Mouse (Mus musculus): ENCODE data around the gene Kank1.

Gene Kank1

DNA sequence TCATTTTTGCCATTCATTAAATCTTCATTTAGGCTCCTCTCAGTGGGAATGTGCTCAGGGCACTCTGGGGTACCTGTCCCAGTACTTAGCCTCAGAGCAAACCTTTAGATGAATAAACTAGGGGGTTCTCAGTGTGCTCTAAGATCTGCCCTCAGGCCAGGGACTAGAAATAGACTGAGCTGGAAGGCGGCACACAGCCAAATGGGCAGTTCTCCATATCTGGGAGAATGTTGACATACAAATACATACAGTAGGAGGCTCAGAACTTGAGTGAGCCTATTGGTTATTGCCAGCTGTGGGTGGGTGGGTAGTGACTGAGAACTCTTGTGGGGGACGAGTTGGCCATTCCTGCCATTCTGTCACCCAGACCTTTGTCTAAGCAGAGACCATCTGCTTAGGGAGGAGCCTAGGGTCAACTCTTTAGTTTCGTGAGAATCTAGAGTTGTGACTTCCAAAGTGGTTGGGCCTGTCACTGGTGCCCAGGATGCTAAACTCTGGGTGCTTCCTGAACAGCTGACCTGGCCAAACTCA, 14.9 kb downstream of the Kank1 start:
- DNase-seq (ENCODE audit: low spot score in 2 of 2) = no peak

DNA sequence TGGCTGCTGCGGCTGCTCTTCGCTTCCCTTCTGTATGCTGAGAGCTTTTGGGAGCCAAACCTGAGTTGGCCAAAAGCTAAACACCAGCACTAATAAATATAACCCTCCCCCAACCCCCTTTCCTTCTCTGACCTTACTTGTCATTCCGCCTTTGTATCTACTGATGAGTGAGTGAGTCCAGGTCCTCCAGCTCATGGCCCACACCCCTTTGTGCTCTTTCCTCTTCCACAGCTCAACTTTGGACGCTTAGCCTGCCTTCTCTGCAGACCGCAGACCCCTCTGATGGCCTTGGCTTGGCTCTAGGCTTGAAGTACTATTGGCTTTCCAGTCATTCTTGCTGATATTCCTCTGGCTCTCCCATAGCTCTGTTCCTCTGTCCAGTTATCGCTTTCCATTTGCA, 16.4 kb downstream of the Kank1 start:
- DNase-seq (ENCODE audit: low spot score in 2 of 2) = no peak

DNA sequence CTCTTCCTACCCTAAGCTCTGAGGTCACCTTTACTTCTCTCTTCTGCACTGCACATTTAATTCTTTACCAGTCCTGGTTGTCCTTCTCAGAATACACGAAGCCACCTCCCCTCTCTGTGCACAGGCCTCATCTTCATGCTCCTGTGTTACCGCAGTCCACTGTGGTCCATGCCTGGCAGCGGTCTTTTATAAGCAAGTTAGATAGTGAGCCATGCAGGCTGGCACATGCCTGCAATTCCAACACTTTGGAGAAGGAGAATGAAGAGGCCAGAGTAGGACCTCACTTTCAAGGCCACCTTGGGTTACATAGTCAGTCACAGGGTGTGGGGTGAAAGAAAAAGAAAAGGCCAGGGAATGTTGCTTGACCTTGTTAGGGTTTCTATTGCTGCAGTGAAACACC, 16.9 kb downstream of the Kank1 start:
- DNase-seq (ENCODE audit: low spot score in 2 of 2) = no peak

DNA sequence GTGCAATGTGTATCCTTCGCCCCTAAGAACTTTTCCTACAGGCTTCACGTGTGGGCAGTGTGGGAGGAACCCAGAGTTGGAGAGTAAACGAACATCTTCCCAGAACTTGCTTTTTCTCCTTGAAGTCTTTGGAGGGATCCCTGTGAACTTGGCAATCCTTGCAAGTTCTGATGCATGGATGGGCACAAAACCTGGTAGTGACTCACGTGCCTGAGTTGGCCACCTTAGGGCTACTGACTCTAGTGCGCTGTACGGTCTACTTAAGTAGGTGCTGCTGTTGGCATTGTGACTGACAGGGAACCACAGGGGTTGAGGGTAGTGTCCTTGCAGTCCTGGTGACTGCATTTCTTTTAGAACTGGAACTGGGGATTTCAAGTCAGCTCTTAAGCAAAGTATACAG, 21.5 kb downstream of the Kank1 start:
- DNase-seq (ENCODE audit: low spot score in 2 of 2) = no peak

DNA sequence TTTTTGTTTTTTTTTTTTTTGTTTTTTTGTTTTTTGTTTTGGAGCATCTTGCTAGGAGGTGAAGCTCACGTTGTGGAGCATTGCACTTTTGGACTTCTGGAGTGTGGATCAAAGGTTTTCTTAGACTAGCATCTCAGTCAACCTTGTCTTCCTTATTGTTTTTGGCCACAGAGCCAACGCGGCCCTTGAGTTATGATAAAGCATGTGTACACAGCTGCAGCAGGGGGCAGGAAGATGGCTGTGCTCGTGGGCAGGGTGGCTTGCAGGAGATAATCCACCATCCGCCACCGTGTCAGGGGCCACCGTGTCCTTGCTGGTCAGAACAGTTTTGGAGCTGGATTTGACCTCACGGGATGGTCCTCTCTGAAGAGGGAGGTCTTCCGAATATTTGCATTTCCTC, 29.4 kb downstream of the Kank1 start:
- no peak for DNase-seq (ENCODE audit: low spot score in 2 of 2)

DNA sequence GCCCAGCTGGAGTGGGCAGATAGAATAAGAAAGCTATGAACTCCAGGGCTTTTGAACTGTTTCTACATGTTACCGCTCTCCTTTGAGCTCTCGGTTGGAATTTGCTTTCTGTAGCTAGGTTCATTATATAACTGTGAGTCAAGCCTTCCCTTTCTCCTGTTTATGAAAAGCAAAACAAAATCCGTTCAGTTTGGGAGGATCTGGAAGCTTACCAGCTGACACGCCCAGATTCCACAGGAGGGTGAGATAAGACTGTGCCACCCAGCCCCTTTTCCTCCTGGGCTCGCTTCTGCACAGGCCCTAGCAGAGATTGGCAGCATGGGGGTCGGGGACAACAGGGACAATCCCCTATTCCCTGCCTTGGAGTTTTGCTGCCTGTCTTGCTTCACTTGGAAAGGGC, 30.5 kb downstream of the Kank1 start:
- DNase-seq (ENCODE audit: low spot score in 2 of 2) = peak; percentile 9 to 37

DNA sequence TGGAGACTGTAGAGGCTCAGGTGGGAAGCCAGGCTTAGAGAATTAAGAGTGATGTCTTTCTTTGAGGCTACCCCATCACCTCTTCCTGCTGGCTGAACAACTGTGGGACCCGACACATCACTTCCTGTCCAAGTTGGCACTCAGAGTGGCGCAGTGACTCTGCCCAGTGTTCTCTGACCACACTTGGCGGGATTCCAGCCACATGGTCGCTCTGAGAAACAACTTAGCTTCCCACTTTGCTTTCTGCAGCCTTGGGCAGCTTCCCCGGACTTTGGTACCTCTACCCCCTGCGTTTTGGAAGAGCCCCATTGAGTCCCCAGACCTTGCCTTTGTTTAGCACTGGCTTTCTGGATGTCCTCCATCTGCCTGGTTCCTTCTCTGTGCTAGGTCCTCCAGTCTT, 31.8 kb downstream of the Kank1 start:
- DNase-seq (ENCODE audit: low spot score in 2 of 2) = no peak

DNA sequence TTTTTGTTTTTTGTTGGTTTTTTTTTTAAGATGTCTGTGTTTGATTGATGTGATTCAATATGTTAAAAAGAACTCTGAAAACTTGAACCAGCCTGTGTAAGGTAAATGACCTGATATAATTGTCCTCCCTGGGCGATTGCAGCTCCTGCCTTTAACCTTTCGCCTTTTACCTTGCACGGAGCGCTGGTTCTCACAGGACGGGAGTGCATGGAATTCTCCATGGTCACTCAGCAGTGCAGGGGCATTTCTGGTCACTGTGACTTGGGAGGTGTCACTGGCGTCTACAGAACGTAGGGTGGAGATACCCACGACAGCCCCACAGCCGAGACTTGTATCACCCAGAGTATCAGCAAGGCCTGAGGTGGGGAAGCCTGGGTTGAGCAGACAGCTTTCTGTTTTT, 34.8 kb downstream of the Kank1 start:
- DNase-seq (ENCODE audit: low spot score in 2 of 2) = no peak

DNA sequence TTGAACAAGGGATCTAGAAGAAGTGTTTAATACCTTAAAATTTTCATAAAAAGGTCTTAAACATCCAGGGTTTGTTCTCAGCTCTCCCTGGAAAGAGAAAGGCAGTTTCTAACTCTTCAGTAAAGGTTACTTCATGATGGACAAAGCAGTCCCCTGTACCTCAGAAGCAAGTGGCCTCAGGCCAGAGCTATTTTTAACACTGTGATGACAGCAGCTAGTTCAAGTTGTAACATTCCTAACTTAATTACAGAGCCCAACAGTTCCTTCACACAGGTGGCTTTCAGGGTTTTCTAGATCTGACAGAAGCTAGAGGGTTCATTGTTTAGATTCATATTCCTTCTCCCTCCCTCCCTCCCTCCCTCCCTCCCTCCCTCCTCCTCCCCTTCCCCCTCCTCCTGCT, 36.4 kb downstream of the Kank1 start:
- no peak for DNase-seq (ENCODE audit: low spot score in 2 of 2)

DNA sequence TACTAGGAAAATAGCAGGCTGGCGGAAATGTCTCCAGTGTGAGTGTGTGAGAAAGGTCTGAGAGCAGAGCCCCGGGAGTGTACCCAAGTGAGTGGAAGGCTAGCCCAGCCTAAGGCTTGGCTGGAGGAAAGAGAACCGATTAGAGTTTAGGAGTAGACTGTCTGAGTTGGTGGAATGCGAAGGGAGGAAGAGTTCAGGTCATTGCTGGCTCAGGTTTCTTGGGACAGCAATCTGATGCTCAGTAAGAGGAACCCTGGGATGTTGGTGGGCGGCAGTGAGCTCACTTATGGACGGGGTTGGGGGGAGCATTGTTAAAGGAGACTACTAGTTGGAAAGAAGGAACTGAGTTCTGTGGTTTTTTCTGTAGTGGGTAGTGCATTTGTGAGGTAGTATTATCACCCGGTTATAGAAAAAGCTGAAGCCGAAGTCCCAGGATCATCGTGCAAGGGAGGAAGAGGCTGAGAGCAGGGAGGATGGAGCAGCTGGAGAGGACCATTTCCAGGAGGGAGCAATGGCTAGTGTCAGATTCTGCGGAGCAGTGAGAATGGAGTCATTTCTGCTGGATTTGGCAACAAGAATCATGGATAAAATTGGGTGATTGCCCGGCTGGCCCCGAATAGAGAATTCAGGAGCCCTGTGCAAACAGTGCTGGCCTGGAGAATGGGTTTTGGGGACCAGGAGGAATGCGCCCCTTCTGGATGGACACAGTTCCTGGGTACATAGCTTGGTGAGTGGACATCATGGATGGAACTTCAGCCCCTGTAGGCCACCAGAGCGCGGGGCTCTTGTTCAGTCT, 40.0 kb downstream of the Kank1 start:
- DNase-seq (ENCODE audit: low spot score in 2 of 2) = no peak

DNA sequence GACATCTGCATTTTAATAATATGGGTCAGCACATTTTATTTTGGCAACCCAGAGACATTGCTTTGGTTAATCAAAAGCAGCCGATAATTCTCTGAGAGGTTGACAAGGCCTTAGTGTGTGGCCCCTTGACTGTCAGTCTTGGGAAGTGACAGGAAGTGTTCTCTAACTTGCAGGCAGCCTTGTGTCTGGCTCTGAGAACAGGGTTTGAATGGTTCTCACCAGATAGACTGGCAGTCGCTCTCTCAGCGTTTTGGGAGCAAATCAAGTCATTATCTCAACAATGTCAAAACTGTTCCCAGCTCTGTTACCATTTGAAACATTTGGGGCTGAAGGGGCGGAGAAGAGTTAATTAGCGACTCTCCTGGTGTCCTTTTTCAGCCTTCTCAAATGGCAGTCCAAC, 41.0 kb downstream of the Kank1 start:
- DNase-seq (ENCODE audit: low spot score in 2 of 2) = no peak

DNA sequence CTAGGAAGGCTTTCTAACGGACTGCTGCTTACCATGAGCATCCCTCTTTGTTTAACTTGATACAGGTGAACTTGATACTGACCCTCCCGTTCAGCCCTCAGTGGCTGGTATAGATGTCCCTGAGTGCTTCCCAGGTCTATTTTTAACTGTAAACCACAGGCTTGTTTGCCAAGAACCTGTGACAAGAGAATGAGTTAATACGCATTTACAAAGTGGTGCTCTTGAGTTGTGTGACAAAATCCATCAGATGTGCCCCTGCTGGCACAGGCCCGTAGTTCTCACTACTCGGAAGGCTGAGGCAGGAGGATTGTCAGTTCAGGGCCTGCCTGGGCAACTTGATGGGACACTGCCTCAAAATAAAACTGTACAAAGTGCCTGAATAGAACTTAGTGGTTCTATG, 42.8 kb downstream of the Kank1 start:
- no peak for DNase-seq (ENCODE audit: low spot score in 2 of 2)

DNA sequence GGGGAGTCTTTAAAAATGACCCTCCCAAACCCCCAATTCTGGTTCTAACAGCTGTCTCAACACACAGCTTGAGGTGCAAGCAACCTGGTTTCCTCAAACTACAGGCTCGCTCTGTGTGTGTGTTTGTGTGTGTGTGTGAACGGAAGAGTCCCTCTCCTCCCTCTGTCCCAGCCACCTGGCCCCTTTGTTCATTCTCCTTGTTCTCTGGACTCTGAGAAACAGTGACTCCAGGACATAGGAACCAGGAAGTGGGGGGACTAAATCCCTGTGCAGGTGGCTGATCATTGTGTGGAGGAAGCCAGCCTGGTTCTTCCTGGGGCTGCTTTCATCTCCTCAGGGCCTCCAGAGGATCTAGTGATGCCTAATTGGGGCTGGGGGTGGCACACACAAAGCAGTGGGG, 46.9 kb downstream of the Kank1 start:
- no peak for DNase-seq (ENCODE audit: low spot score in 2 of 2)

DNA sequence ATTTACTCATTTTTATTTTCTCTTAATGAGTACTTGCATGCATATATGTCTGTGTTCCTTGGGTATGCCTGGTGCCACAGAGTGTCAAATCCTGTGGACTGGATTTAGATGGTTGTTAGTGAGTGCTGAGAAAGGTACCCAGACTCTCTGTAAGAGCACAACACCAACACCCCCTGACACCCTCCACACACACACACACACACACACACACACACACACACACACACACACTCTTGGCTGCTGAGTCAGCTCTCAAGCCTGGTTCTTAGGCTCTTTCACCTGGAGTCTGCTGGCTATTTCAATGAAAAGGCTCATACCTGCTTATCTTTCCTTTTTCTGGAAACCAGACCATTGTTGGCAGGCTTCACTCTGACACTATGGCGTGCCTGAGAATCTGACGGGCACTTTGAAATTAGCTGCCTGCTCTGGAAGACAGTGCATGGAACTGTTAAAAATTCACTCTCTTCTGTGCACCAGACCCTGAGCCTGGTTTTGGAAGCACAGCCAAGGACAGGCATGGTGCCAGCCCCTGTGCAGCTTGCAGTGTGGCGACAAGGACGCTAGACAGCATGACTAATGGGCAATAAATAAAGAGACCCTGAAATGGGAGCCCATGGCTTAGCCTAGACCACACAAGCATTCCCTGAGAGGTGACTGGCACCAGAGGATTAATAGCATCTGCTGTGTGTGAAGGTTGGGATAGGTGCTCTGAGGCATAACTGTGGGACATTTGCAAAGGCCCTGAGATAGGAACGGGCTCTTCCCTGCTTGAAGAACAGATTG, 49.2 kb downstream of the Kank1 start:
- DNase-seq (ENCODE audit: low spot score in 2 of 2) = no peak

DNA sequence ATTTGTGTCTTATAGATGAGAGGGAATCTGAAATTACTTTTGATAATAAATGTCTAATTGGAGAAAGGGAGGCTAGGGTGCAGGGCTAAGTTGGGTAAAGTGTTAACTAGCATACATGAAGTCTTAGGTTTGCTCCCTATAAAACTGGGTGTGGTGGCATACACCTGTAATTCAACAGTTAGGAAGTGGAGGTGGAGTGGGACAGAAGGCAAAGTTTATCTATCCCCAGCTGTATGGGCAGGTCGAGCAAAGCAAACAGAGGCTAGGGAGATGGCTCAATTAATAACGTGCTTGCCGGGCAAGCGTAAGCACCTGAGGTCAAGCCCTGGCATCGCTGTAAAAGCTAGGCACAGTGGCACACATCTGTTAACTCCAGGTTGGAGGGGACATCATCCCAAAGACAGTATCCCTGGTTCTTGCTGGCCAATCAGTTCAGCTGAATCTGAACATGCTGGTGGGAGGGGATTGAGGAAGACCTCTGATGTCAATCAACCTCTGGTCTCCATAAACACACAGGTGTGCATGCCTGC, 54.3 kb downstream of the Kank1 start:
- no peak for DNase-seq (ENCODE audit: low spot score in 2 of 2)

DNA sequence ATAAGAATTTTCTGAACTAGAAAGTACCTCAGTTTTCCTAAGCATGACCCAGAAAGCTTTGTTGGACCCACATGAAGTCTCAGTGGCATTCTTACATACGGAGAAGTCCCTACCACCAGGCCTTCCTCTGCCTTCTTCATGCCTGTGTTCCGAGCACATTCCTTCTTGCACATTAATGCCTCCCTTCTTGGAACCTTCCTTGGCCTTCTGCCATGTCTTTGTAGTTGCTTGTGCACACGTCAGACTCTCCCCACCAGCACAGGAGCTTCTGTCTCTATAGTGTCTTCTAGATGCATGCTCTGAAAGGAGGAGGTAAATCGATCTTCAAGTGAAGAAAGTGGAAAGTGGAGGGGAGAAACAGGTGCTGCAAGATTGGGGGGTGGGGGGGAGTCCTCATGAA, 58.4 kb downstream of the Kank1 start:
- no peak for DNase-seq (ENCODE audit: low spot score in 2 of 2)

DNA sequence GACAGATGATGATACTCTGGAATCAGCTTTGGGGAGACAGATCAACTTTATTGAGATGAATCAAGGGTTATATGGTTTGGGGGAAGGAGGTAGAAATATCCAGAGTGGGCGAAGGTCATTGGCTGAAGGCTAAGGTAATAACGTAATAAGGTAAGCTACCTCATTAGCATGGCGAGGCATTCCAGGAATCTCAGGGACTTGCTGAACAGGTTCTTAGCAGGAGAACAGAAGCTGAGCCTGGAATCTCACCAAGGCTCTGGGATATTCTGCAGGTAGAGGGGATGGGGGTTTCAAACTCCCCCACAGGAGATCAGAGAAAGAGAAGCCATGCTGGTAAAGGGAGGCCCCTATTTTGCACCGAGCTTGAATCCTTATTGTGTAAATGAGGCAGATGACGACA, 60.5 kb downstream of the Kank1 start:
- no peak for DNase-seq (ENCODE audit: low spot score in 2 of 2)

DNA sequence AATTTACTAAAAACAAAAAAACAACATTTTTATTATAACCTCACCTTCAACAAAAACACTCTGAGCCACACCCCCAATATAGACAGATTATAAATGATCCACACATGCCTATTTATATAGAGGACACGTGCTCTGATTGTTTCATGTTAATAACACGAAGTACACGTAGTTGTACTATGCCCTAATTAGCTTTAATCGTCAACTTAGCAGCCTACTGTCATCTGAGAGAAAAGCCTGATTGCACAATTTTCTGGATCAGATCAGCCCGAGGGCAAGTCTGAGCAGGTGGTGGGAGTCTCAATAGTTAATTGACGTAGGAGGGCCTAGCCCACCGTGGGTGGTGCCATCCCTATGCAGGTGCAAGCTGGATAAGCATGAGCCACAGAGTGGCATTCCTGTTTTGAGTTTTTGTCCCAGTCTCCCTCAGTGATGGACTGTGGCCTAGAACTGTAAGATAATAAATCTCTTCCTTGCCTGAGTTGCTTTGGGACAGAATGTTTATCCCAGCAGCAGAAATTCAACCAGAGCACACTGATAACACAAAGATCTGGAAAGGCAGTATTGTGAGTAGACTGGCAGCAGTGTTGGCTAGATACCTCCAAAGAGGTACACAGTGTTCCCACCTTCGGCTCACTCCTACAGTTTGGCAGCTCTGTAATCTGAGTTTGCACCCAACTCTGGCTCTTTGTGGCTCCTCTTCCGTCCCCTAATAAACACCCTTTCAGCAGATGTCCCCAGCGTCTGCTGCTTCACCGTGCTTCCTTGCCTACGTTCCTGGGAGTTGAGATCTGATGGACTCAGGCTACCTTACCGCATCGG, 63.3 kb downstream of the Kank1 start:
- no peak for DNase-seq (ENCODE audit: low spot score in 2 of 2)

DNA sequence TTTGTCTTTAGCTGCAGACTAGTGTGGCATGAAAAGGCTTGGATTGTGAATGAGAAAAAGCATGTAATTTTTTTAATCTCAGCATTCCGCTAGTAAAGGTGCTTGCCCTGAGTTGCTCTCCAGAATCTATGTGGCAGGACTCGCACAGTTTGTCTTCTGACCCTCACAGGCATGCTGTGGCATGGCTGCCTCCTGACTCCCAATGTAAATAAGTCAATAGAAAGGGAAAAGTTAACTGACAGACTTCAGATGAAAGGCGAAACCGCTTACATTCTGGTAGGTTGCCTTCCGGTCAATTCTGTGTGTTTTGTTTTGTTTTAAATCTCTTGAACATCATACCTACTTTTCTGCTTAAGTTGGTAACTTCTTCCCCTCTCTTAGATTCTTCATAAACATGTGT, 64.4 kb downstream of the Kank1 start:
- no peak for DNase-seq (ENCODE audit: low spot score in 2 of 2)

DNA sequence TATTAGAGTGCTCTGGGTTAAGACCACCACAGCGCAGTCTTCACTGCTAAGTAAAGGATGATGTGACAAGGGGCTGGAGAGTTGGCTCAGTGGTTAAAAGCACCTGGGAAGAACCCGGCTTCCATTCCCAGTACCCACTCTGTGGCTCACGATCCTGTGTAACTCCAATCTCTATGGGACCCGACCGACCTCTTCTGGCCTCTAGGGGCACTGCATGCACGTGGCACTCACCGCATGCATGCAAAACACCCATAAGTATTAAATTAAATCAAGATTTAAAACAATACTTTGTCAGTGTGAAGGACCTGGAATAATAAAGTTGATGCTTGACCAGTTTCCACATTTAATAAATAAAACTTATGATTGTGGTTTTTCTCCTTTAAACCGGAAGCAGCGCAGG, 69.5 kb downstream of the Kank1 start:
- no peak for DNase-seq (ENCODE audit: low spot score in 2 of 2)

DNA sequence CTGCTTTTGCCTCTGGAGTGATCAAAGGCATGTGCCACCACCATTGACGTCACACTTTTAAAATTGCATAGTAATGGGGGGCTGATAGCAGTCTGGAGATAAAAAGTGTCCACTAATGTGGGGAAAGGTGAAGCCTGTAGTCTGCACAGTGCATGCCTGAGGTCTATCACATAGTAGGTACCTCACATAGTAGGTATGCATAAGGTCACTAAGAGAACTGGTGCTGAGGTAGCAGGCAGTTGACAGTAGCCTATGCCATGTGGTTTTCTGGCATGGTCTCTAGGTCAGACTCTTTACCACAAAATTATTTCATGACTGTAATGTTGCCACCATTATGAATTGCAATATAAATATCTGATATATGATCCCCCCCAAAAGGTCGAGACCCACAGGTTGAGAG, 71.4 kb downstream of the Kank1 start:
- no peak for DNase-seq (ENCODE audit: low spot score in 2 of 2)

DNA sequence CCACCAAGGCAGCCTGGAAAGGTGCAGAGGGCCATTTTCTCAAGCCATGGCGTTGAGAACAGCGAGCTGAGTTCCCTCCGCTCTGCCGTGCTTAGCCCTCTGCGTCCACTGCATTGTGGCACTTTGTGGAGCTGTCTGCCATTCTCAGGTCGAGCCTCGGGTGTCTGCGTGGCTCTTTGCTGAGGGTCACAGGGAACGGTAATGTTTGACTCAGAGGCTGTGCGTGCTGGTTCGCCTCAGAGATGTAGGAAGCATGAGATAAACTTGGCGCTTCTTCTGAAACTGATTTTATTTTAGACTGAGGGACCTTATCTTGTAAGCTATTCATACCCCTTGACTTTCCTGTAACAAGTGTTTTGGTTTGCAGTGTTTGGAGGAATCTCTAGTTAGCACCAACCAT, 72.0 kb downstream of the Kank1 start:
- no peak for DNase-seq (ENCODE audit: low spot score in 2 of 2)

Measured in urinary bladder, adult 18-20 months (tissue).